Mouse (Mus musculus): ENCODE measurements around the gene Reep3.
A peak's percentile ranks its signal among the peaks of the same experiment; 100 is the strongest.

Gene Reep3

DNA sequence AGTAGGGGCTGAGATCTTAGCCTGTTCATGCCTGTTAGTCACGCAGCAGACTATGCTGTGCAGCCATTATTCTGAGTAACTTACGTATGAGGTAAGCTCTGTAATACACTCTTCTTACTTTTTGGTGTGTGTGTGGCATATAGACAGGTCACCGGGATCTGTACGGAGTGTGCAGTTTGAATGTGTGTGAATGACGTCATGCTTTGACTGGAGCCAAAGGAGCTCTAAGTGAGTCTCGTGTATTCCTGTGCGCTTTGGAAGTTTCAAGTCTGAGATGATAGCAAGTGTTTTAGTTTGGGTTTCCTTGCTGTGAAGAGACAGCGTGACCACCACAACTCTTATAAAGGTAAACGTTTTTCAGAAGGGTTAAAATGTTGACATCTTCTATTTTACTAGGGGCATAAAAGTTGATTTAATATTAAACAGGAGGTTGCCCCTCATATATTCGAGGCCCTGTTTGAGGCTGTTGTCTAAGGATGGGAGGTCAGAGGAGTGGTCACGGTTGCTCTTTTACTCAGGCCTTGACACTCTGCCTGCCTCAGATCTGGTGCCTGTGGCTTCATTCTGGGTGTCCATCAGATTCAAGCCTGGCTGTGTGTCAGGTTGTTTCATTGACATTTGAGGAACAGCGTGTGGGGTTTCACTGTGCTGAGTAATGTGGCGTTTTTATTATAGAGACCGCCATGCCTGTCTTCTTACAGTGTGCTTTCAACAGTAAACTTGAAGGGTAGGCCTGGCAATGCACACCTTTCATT lies 14.5 kb upstream of the Reep3 start:
- no peak for DNase-seq (ENCODE audit: low read depth, low spot score)

DNA sequence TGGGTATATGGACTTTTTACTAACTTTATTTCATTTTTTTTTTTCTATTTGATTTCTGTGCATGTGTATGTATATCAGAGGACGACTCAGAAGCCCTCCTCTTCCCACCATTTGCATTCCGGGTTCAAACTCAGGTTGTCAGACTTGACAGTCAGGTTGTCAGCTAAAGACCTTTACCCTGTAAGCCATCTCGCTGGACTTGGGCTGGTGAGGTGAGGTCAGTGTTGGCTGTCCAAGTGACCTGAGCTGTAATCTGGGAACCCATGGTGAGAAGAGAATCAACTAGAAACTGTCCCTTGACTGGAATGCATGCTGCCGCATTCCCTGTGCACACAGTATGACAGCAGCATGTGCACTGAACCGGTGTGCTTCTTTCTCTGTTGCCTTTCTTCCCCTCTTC lies 12.9 kb upstream of the Reep3 start:
- no peak for DNase-seq (ENCODE audit: low read depth, low spot score)

DNA sequence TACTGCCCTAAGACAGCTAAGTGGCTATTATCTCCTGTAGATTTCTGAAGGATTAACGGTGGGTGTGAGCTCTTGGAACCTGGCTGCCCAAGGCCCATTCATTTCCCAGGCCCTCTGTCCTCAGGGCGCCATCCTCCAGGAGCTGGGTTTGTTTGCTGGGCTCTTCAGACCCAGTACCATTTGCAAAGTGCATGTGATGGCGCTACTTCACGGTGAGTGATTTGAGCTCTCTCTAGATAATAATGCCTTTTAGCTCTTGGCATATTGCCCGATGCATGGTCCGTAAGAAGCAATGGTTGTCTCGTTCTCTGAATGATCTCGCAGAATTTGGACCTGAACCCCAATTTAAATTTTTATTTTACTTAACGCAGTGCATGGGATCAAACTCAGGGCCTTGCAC lies 11.4 kb upstream of the Reep3 start:
- DNase-seq (ENCODE audit: low read depth, low spot score) = no peak

DNA sequence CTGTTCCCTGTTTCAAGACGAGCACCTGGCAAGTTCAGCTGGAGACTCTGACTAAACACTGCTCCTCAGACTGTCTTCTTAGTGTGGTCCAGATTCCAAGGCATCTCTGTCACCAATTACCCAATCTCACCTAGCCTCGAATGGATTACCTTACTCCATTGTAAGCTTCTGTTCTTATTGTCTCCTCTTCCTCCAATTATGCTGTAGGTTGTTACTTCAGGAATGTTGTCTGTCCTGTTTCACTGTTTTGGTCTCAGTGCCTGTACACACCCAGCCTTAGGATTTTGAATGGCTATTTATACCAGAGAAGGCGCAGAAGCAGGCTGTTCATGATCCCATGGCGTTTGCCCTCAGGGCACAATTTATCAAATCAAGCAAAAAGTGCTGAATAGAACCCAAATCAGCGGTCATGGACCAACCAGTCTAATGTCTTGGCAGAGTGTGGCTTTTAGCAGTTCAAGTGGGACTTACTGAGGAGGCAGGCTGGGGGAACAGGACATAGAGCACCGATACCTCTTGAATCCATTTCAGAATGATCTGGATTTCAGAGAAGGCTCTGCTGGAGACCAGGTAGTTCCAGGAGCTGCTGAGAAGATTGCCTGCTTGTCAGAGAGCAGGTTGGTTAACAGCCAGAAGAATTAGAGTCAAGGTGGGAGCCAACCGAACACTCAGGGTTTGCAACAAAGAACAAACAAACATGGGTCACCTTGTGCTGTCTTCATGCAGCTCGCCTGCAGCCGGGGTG lies 10.4 kb upstream of the Reep3 start:
- DNase-seq (ENCODE audit: low read depth, low spot score) = no peak

DNA sequence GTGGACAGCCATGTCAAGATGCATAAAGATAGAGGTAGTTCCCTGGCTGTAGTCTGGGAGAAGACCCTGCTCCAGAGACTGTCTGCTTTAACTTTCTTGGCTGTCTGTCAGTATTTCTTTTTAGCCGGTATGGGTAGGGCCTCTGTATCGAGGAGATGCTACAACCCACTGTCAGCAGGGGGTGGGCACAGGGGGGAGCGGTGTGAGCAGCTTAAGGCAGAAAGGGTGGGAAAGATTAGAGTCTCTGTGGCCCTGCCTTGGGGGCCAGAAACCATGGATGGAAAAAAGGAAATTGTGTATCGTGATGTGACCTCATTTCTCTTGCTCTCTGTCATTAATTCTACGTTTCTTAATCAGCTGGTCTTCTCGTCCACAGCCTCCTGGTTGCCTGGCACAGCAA lies 9.7 kb upstream of the Reep3 start:
- no peak for DNase-seq (ENCODE audit: low read depth, low spot score)

DNA sequence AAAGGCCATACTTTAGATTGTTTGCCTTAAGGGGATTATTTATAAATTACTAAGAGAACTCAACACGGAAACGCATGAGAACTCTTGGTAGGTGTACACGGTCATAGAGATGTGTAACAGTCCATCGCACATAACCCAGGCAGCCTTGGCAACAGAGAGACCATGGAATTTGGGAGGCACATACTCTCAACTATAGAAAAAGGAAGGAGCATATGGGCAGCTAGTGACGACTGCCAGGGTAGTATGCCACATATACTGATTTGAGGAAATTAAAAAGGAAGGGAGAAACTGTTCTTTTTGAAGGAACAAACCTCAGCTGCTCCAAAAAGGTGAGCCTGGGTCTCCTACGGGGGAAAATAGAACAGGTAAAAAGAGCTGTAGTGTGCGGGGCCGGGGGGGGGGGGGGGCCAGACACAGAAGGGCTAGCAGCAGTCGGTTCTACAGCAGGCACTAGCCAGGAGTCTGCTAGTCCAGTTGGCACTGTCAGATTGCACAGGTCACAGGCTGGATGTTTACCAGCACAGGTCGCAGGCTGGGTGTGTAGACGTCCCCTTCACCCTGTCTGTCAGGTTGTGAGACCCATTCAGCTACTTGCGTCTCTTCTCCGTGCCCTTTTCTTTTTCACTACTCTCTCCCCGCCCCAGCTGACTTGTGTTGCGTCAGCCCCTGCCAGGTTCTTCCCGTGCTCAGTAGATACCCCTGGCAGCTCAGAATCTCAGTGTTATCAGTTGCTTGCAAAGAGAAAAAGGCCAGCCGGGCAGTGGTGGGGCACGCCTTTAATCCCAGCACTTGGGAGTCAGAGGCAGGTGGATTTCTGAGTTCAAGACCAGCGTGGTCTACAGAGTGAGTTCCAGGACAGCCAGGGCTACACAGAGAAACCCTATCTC lies 8.8 kb upstream of the Reep3 start:
- DNase-seq (ENCODE audit: low read depth, low spot score) = no peak

DNA sequence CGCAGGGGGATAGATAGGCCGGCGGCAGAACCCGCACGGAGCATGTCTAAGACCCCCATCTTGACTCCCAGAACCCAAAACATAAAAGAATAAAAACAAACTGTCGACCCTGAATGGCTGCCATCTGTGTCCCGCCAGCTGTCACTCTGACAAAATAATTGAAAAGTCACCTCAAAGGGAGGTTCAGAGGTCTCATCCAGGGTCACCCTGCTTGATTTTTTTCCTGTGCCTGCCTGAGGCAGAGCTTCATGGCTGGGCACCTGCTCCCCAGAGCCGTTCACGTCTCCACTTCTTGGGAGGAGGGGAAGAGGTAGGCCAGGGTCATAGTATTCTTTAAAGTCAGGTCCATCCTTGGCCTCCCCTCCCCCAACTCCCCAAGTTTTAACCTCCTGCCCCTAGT lies 7.8 kb upstream of the Reep3 start:
- no peak for DNase-seq (ENCODE audit: low read depth, low spot score)

DNA sequence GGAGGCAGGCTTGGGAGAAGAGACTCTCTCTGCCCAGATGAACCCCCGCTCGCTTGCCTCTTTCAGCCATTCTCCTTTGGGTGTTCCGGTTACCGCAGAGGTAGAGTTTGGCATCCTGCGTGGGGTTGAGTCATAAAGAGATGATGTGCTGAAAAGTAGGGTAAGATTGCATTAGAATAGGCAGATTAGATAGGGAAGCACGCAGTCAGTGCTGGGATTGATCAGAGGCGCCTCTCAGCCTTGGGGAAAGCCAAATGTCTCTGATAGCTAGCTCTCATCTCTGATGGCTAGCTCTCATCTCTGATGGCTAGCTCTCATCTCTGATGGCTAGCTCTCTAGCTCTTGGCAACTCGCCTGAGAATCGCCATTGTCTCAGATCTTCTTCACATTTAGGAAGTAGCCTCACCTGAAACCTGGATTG lies 4.1 kb upstream of the Reep3 start:
- DNase-seq (ENCODE audit: low read depth, low spot score) = peak; percentile 81

DNA sequence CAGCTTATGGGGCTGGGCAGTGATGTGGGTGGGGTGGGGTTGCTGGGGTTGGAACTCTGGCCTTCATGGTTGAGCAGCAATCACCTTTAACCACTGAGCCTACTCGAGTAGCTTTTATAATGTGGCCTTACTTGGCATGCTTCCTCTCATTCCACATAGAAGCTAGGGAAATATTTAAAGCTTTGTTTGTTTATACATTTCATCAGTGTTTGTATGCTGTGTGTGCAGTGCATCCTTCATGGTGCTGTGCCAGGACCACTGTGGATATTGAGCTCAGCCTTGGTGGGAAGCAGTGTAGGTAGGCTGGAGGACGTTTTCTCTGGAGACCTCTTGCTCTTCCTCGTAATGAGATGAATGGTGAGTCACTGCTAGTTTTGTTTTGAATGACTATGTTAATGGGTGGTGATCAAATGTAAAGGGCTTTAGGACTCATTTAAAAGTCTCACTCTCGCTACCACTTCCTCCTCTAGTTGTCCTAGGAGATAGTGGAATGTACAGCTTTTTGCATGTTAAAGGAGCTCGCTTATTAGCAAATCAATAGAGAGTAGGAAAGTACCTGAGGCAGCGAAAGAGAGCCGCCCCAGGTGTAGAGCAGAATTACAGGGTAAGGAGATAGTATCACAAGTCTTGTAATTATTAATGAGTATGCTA lies 3.4 kb upstream of the Reep3 start:
- peak; percentile 99 for DNase-seq (ENCODE audit: low read depth, low spot score)

DNA sequence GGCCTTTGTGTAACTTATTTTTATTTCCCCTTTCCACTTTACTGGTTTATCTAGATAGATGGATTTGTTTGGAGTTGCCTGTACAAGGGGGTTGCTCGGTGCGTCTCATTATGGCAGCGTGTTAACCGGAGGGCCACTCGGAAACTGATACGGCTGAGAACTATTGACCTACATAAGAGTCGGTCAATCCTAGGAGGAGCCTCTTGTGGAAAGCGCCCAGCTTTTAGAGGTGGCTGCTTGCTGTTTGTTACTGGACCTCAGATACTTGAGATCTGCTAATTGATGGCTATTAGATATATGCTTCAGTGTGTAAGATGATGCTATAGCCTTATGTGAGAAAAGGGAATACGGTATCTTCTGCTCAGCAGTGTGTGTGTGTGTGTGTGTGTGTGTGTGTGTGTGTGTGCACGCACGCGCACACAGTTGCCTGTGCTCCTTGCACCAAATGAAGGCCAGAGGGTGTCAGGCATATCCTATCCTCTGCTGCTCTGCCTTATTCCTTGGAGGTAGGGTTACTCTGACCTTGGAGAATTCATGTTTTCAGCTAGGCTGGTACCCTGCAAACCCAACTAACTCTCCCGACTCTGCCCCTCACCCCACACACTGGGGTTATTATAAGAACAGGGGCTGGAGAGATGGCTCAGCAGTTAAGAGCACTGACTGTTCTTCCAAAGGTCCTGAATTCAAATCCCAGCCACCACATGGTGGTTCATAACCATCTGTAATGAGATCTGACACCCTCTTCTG lies 2.6 kb upstream of the Reep3 start:
- DNase-seq (ENCODE audit: low read depth, low spot score) = peak; percentile 52

DNA sequence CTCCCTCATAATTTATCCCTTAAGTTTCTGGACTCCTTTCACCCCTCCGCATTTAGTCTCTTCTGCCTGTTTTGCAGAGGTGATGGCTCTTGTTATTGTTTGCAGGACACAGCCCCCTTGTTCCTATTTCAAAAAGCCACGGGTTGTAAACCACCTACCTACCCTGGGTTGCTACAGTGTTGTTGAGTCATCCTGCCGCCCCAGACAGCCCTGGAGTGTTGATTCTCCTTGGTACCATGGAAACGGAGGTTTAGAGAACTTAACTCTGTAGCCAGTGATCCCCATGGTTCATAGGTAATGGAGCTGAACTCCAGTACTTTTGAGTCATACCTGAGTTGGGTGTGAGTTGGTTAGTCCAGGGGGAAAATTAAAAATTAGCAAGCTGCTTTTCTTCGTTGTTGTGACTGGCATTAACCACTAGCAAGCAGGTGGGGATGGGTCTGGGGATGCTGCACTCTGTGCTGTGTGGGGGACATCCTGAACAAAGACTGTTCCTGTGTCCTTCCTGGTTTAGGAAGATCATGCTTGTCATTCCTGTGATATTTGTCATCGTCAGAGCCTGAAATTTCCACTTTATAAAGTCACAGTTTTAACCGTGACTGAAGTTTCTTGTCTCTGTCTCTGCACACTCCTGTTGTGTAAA lies 1.8 kb upstream of the Reep3 start:
- DNase-seq (ENCODE audit: low read depth, low spot score) = peak; percentile 62

DNA sequence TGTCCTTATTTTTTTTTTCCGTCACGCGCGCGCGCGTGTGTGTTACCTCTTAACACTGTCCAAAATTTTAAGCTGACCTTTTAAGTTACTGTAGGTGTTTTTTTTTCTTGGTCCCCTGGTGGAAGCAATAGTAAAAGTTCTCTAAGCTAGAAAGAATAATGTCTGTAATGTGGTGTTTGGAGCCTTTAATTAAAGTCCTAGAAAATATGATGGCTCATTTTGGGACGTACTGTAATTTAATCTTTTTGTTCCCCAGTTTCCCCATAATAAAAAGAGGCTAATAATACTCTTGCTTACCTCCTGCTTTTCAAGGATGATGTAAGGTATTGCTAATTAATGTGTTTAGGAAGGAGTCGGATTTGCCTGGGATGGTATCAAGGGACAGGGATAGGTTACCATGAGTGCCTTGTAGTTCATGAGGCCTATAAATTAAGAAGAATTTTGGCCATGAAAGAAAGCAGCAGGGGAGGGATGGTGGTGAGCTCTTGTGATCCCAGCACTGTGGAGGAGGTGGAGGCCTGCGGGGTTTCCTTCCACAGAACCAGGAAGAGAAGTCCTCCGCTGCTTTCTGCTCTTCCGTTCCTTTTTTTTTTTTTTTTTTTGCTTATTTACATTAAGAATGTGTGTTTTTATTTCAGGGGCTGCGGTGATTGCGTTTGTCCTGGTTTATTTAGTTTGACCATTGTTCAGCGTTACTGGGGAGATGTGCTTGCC lies 849 bp upstream of the Reep3 start:
- DNase-seq (ENCODE audit: low read depth, low spot score) = peak; percentile 38

DNA sequence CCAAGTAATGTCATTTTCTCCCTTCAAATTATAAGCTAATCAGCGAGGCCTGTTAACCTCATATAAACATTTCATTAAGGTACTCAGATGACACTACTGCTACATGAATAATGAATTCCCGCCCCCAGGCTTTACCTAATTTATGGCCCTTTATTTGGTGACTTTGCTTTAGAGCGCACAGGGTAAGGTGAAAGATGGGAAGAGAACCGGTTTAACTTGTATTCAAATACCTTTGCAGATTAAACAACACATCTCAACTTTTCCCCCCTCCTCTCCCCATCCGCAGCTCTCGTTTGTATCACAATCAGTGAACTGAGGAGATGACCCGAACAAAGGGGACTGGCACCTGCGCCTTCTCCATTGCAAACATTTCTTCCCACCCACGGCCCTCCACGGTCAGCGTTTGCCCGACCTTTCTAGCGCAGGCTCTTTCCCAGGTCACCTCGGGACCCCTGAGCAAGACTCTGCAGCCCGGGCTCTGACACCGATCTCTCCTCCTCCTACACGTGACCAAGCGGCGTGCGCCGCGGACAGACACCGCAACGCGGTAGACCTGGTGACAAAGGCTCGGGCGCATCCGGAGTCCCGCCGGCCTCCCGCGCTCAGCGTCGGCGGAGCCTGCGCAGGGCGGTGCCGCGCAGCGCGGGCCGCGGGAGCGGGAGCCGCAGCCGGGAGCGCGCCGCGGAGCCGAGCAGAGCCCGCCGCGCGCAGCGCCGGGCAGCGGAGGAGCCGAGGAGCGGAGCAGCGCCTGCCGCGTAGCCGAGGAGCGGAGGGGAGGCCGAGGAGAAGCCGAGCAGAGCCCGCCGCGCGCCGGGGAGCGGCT lies 736 bp downstream of the Reep3 start, which contains the start of gene Jmjd1c:
Gene Jmjd1c (plus strand): TSS at position 328 of the 823 bp plus-strand sequence.
- peak; percentile 91 for DNase-seq (ENCODE audit: low read depth, low spot score)

DNA sequence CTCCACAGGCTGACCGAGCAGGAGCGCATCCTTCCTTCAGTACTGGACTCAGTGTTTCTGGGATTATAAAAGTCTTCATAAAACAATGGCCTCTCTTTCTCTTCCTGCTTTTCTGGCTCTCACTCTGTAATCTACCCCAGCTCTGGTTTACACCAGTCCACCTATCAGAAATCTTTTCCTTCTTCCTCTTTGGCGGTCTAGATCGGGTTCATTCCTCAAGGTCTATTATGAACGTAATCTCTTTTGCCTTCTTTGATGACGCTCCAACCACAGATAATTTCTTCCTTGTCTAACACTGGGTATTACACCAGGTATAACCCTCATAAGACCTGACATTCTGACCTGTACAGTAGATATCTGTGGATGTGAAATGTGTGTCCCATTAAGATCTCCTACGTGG lies 1.8 kb downstream of the Reep3 start:
- no peak for DNase-seq (ENCODE audit: low read depth, low spot score)

DNA sequence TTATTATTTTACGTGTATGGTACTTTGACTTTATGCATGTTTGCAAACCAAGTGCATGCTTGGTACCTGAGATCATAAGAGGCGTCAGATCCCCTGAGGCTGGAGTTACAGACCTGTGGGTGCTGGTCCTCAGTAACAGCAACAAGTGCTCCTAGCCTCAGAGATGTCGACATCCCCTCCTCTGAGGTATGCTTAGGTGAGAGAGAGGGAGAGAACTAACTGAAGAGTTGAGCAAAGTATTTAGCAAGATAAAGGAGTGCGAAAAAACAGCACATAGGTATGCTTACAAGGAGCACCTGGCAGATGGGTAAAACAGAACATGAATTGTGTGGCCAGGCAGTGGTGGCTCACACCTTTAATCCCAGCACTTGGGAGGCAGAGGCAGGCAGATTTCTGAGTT lies 6.1 kb downstream of the Reep3 start:
- peak; percentile 47 for DNase-seq (ENCODE audit: low read depth, low spot score)

DNA sequence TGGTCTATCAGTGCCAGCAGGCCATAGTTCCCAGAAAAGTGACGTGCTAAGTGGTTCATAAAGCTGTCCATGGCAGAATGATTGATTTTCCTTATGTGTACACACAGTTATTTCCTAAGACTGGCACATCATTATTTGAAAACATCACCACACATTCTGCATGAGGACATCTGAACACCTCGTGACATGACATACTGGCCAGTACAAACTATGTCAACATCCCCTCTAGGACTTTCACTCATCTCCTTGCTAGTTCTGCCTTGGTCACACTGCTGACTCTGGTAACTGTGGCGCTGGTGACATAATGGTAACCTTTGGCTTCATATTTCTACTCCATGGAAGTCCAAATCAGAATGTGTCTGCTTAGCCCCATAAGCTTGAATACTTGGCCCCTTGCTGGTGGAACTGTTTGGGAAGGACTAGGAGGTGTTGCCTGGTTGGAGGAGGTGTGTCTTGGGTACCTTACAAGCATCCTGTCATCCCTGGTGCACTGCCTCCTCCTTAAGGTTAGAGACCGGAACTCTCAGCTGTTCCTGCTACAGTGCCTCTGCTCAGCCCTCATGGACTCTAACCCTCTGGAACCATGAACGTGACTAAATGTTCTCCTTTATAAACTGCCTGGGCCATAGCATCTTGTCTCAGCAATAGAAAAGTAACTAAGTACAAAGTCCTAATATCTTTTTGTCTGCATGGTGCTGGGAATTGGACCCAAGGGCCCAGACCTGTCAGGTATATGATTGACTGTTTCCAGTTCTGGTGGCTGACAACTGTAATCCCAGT lies 9.1 kb downstream of the Reep3 start:
- no peak for DNase-seq (ENCODE audit: low read depth, low spot score)

DNA sequence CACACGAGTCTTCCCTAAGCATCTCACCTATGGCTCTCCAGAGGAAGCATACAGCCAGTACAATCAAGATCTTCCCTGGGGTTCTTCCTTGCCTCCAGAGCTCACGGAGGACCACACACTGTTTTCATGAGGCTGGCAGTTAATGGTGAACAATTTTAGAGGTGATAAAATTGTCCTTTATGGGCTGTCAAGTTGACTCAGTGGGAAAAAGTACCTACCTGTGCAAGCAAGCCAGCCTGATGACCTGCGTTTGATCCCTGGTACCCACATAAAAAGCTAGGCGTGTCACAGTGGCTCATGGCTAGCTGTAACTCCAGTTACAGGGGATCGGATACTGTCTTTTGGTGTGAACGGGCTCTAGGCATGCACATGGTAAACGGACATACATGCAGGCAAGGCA lies 10.8 kb downstream of the Reep3 start:
- no peak for DNase-seq (ENCODE audit: low read depth, low spot score)

DNA sequence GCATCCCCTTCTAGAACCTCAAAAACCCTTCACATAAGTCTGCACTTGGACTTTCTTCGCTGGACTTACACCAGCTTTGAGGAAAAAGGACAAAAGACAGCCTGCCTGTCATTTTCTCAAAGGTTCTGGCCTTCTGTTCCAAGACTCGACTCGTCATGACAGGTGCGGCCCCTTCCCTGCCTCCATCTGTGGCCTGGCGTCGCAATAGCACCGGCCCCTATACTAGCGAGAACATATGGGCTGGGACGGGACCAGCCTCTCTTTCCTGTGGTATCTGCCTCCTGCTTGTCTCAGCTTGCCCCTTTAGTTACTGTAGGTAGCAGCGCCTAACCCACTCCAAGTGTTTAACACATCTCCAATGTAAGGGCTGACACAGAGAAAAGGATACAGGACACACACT lies 11.6 kb downstream of the Reep3 start:
- no peak for DNase-seq (ENCODE audit: low read depth, low spot score)
